Mouse (Mus musculus) heart, embryonic 14.5 days (tissue): Measurements from ENCODE around the gene Pla2r1. TPM values are rescaled to one million over a fixed set of nuclear protein-coding genes. Genes with fewer than 3 reads are reported as not detected.

Source experiments
- ATAC-seq: fragments of 200-750 bp; cut with Nextera tagmentation; 2 replicates; pipeline ENCODE4 v1.8.0; 2017; ENCODE audit warnings: low read depth, moderate TSS enrichment; ENCODE audit not compliant: insufficient number of reproducible peaks, insufficient read depth, low FRiP score
- H3K27ac ChIP-seq, 2 experiments: fragments of 200-500 bp in 1 of 2; fragments of 300-500 bp in 1 of 2; sonication (generic) in 1 of 2; replicated peaks in 1 of 2; 2 replicates each; pipeline ENCODE4 v1.5.1; 2012 to 2014; ENCODE audit warnings: low read depth in 2 of 2, low read length in 2 of 2, control low read depth in 1 of 2, mild to moderate bottlenecking in 1 of 2, mixed read lengths in 1 of 2; ENCODE audit not compliant: control insufficient read depth in 1 of 2, insufficient read depth in 1 of 2
- H3K27me3 ChIP-seq: fragments of 300-500 bp; sonication (generic); 2 replicates; pipeline ENCODE4 v1.6.1; 2014; ENCODE audit warnings: mild to moderate bottlenecking, low read length, control low read depth; ENCODE audit not compliant: control insufficient read depth, insufficient read depth
- H3K36me3 ChIP-seq: fragments of 300-500 bp; sonication (generic); 2 replicates; pipeline ENCODE4 v1.6.1; 2014; ENCODE audit warnings: mild to moderate bottlenecking, control low read depth, low read length, mixed read lengths; ENCODE audit not compliant: control insufficient read depth, insufficient read depth
- H3K4me1 ChIP-seq, 2 experiments: fragments of 200-500 bp in 1 of 2; fragments of 300-500 bp in 1 of 2; sonication (generic) in 1 of 2; 2 replicates each; pipeline ENCODE4 v1.6.1; 2012 to 2014; ENCODE audit warnings: low read length in 2 of 2, control low read depth in 1 of 2, mixed read lengths in 1 of 2; ENCODE audit not compliant: control insufficient read depth in 2 of 2, insufficient read depth in 2 of 2
- H3K4me2 ChIP-seq: fragments of 300-500 bp; sonication (generic); 2 replicates; pipeline ENCODE4 v1.6.1; 2014; ENCODE audit warnings: mild to moderate bottlenecking, low read length
- H3K4me3 ChIP-seq, 2 experiments: fragments of 200-500 bp in 1 of 2; fragments of 300-500 bp in 1 of 2; sonication (generic) in 1 of 2; 2 replicates each; pipeline ENCODE4 v1.5.1; 2012 to 2014; ENCODE audit warnings: low read length in 2 of 2, mild to moderate bottlenecking in 2 of 2, control low read depth in 1 of 2, low read depth in 1 of 2, moderate library complexity in 1 of 2; ENCODE audit not compliant: control insufficient read depth in 1 of 2, insufficient read depth in 1 of 2
- H3K9ac ChIP-seq: fragments of 300-500 bp; sonication (generic); 2 replicates; pipeline ENCODE4 v1.6.1; 2014; ENCODE audit warnings: mild to moderate bottlenecking, low read length
- H3K9me3 ChIP-seq: fragments of 300-500 bp; sonication (generic); 2 replicates; pipeline ENCODE4 v1.6.1; 2016; ENCODE audit warnings: low read length, control low read depth; ENCODE audit not compliant: control insufficient read depth
- WGBS: fragments of 180-500 bp; shearing (Covaris S2); extraction: QIAGEN DNeasy Blood & Tissue Kit; methylation state at CpG from one replicate; pipeline ENCODE4 v1.1.7; 2014; 5-methylcytosine and 5-hydroxymethylcytosine counted together
- polyA plus RNA-seq: library from polyadenylated mRNA; unstranded; fragments of >200 nt; fragmentation: Nextera tagmentation; extraction: Ambion mirVana; gene quantifications from 2 replicates; pipeline ENCODE4 v1.2.1, GENCODE M21; 2014

Gene Pla2r1
- polyA plus RNA-seq, 1 experiment from 2014 or later: 3.6 TPM

- Histone ChIP-seq H3K27me3 (no peaks in the 10 kb centered on the region), H3K4me3 (no peak overlapping the region), H3K27ac (no peak overlapping the region), H3K9ac (no peak overlapping the region), H3K36me3 (no peaks in the 10 kb centered on the region), H3K4me2 (no peak overlapping the region), H3K4me1 (no peaks in the 10 kb centered on the region), H3K9me3 (no peaks in the 10 kb centered on the region)
- WGBS: 72% methylated on average over 7 of the region's 7 CpGs
- no peak for ATAC-seq
These were observed 148.3 kb downstream of the Pla2r1 start for GRCm38 (mm10) chr2:60404763-60405162.

- Histone ChIP-seq H3K4me1 (no peaks in the 10 kb centered on the region), H3K27me3 (no peaks in the 10 kb centered on the region), H3K27ac (no peak overlapping the region), H3K9ac (no peak overlapping the region), H3K4me2 (no peak overlapping the region), H3K4me3 (no peak overlapping the region), H3K9me3 (no peaks in the 10 kb centered on the region), H3K36me3 (no peaks in the 10 kb centered on the region)
- no peak for ATAC-seq
- WGBS: 69% methylated on average over 5 of the region's 5 CpGs
These were observed 151.4 kb downstream of the Pla2r1 start for GRCm38 (mm10) chr2:60401694-60402093.

- no peak for ATAC-seq
- no peak overlapping the region for H3K4me2 ChIP-seq
- no peak overlapping the region for H3K4me3 ChIP-seq
- no peaks in the 10 kb centered on the region for H3K27me3 ChIP-seq
- no peaks in the 10 kb centered on the region for H3K4me1 ChIP-seq
- WGBS: 63% methylated on average over 6 of the region's 6 CpGs
- no peaks in the 10 kb centered on the region for H3K36me3 ChIP-seq
- no peak overlapping the region for H3K9ac ChIP-seq
- no peak overlapping the region for H3K27ac ChIP-seq
- no peaks in the 10 kb centered on the region for H3K9me3 ChIP-seq
These were observed 159.3 kb downstream of the Pla2r1 start for GRCm38 (mm10) chr2:60393786-60394185.

GRCm38 (mm10) chr2:60392286-60392685 is 160.8 kb downstream of the Pla2r1 start:
- Histone ChIP-seq H3K9ac (no peak overlapping the region), H3K27me3 (no peaks in the 10 kb centered on the region), H3K4me3 (no peak overlapping the region), H3K9me3 (no peaks in the 10 kb centered on the region), H3K4me2 (no peak overlapping the region), H3K4me1 (no peaks in the 10 kb centered on the region), H3K27ac (no peak overlapping the region), H3K36me3 (no peaks in the 10 kb centered on the region)
- 65% methylated on average over 4 of the region's 4 CpGs for WGBS
- no peak for ATAC-seq

- Histone ChIP-seq H3K36me3 (no peaks in the 10 kb centered on the region), H3K4me3 (no peak overlapping the region), H3K27me3 (no peaks in the 10 kb centered on the region), H3K4me1 (peaks cover 3 to 8% of the 10 kb centered on the region in 2 experiments; a peak in 3 of 4 replicates), H3K4me2 (no peak overlapping the region), H3K9me3 (no peaks in the 10 kb centered on the region), H3K27ac (no peak overlapping the region), H3K9ac (no peak overlapping the region)
- ATAC-seq: no peak
- WGBS: 50% methylated on average over 3 of the region's 3 CpGs
These were observed 165.7 kb downstream of the Pla2r1 start for GRCm38 (mm10) chr2:60387363-60387762.

GRCm38 (mm10) chr2:60386835-60387234 is 166.3 kb downstream of the Pla2r1 start:
- no peaks in the 10 kb centered on the region; the same call in 1 of the 2 replicates for H3K27me3 ChIP-seq
- H3K36me3 ChIP-seq: no peaks in the 10 kb centered on the region
- no peak overlapping the region for H3K27ac ChIP-seq
- 66% methylated on average over 2 of the region's 2 CpGs for WGBS
- H3K9ac ChIP-seq: no peak overlapping the region
- ATAC-seq: no peak
- no peak overlapping the region for H3K4me2 ChIP-seq
- peaks cover 3 to 8% of the 10 kb centered on the region in 2 experiments; a peak in 3 of 4 replicates for H3K4me1 ChIP-seq
- H3K4me3 ChIP-seq: no peak overlapping the region
- H3K9me3 ChIP-seq: no peaks in the 10 kb centered on the region

GRCm38 (mm10) chr2:60384763-60385085 is 168.4 kb downstream of the Pla2r1 start:
- no peak for ATAC-seq
- H3K27ac ChIP-seq: no peak overlapping the region

GRCm38 (mm10) chr2:60384083-60384762 is 168.9 kb downstream of the Pla2r1 start:
- no peak for ATAC-seq
- WGBS: 46% methylated on average over 7 of the region's 7 CpGs

More at GRCm38 (mm10) chr2:60384763-60385085, 168.4 kb downstream of the Pla2r1 start:
- Histone ChIP-seq H3K36me3 (no peaks in the 10 kb centered on the region), H3K27me3 (no peaks in the 10 kb centered on the region; the same call in 1 of the 2 replicates), H3K9ac (no peak overlapping the region), H3K4me1 (peaks cover 3 to 8% of the 10 kb centered on the region in 2 experiments; a peak in 3 of 4 replicates), H3K4me2 (no peak overlapping the region), H3K9me3 (no peaks in the 10 kb centered on the region), H3K4me3 (no peak overlapping the region)

More at GRCm38 (mm10) chr2:60384083-60384762, 168.9 kb downstream of the Pla2r1 start:
- no peak overlapping the region for H3K9ac ChIP-seq
- H3K4me1 ChIP-seq: peaks cover 3 to 8% of the 10 kb centered on the region in 2 experiments; a peak in 3 of 4 replicates
- H3K27me3 ChIP-seq: no peaks in the 10 kb centered on the region; the same call in 1 of the 2 replicates
- H3K4me3 ChIP-seq: no peak overlapping the region
- no peaks in the 10 kb centered on the region for H3K36me3 ChIP-seq
- H3K9me3 ChIP-seq: no peaks in the 10 kb centered on the region
- H3K27ac ChIP-seq: no peak overlapping the region
- H3K4me2 ChIP-seq: no peak overlapping the region
